Mouse (Mus musculus) thymus, adult 2 months (tissue): ENCODE measurements at regions not wholly inside any gene's neighbourhood (a gene's known extent, or its start where the extent isn't known, plus 50 kb on each side); places are given as distances from the start of the nearest gene placed in this dataset.

Experiments used
- CTCF ChIP-seq: fragments of 200-500 bp; IDR thresholded peaks from 2 replicates; pipeline ENCODE4 v1.5.1; 2012; ENCODE audit warnings: mild to moderate bottlenecking, control low read depth, low read length, moderate library complexity, borderline replicate concordance; ENCODE audit not compliant: control insufficient read depth, poor library complexity, insufficient read depth; ENCODE audit errors: extremely low read depth
- POLR2A ChIP-seq: fragments of 200-500 bp; IDR thresholded peaks from 2 replicates; pipeline ENCODE4 v1.6.1; 2012; ENCODE audit warnings: mild to moderate bottlenecking, low read length, control low read depth, moderate library complexity; ENCODE audit not compliant: control insufficient read depth, poor library complexity, insufficient read depth; ENCODE audit errors: extremely low read depth

GRCm38 (mm10) chr17:84051212-84051611 is 136.5 kb downstream of the Zfp36l2 start:
- TF ChIP-seq POLR2A (no peak), CTCF (no peak)
